8 mouse cellular contexts compared by ENCODE assay signal in genomic region chr14:54576241-54577088, GRCm38 (mm10). TPM values are rescaled to one million over a fixed set of nuclear protein-coding genes. Genes with fewer than 3 reads are reported as not detected.
A peak's percentile ranks its signal among the peaks of the same experiment; 100 is the strongest.
DNase-seq lines count a peak whose midpoint lies in the region; ATAC-seq lines count a peak whose summit lies in the region.

No protein-coding gene starts in this region.

- no peaks in the 10 kb centered on the region for H3K9me3 ChIP-seq in hindbrain, embryonic 10.5 days
- no peaks in the 10 kb centered on the region for H3K9me3 ChIP-seq in limb, embryonic 13.5 days
- H3K9me3 ChIP-seq in neural tube, embryonic 13.5 days = no peaks in the 10 kb centered on the region

- WGBS in hindbrain, embryonic 10.5 days = under 1% methylated on average over 84 of the region's 84 CpGs
- under 1% methylated on average over 83 of the region's 84 CpGs for WGBS in limb, embryonic 13.5 days
- WGBS in neural tube, embryonic 13.5 days = under 1% methylated on average over 84 of the region's 84 CpGs

- H3K4me1 ChIP-seq in hindbrain, embryonic 10.5 days (replicated peaks) = peaks cover 63% of the 10 kb centered on the region
- peaks cover 41% of the 10 kb centered on the region for H3K4me1 ChIP-seq in limb, embryonic 13.5 days
- peaks cover 69% of the 10 kb centered on the region for H3K4me1 ChIP-seq in neural tube, embryonic 13.5 days (replicated peaks)

- peaks cover 30% of the 10 kb centered on the region for H3K36me3 ChIP-seq in hindbrain, embryonic 10.5 days
- H3K36me3 ChIP-seq in limb, embryonic 13.5 days = peaks cover 23% of the 10 kb centered on the region
- H3K36me3 ChIP-seq in neural tube, embryonic 13.5 days = no peaks in the 10 kb centered on the region

- peak; percentile 59 for DNase-seq in ovary, postnatal 36 days (ENCODE audit: low spot score)
- no peak for DNase-seq in ovary, postnatal 10 days (ENCODE audit: low spot score)
- DNase-seq in embryo, embryonic 10.5 days (ENCODE audit: low spot score) = peak; percentile 48
- DNase-seq in hindbrain, embryonic 10.5 days (ENCODE audit: low spot score) = peak; percentile 66
- no peak for DNase-seq in left cerebral cortex, postnatal 36 days (ENCODE audit: low spot score in 2 of 2)
- no peak for DNase-seq in cerebellum, adult 9-11 months

- intact Hi-C loops in left cerebral cortex, postnatal 36 days (cut with DNase I) = loop anchor here (5.0 kb wide), 1 partner anchor 349 kb away; no protein-coding TSS in a partner anchor

- peak overlapping the region; percentile 99 for H3K9ac ChIP-seq in limb, embryonic 13.5 days
- H3K9ac ChIP-seq in neural tube, embryonic 13.5 days = peak overlapping the region; percentile 75

- peak overlapping the region; percentile 95 for H3K4me3 ChIP-seq in hindbrain, embryonic 10.5 days
- peak overlapping the region; percentile 99 for H3K4me3 ChIP-seq in limb, embryonic 13.5 days
- H3K4me3 ChIP-seq in neural tube, embryonic 13.5 days = peak overlapping the region; percentile 63

- no peaks in the 10 kb centered on the region for H3K27me3 ChIP-seq in hindbrain, embryonic 10.5 days (ENCODE audit: insufficient read depth, poor library complexity, severe bottlenecking)
- no peaks in the 10 kb centered on the region for H3K27me3 ChIP-seq in limb, embryonic 13.5 days
- H3K27me3 ChIP-seq in neural tube, embryonic 13.5 days = peaks cover 38% of the 10 kb centered on the region

- ATAC-seq in limb, embryonic 13.5 days (ENCODE audit: low FRiP score, low read depth) = no peak
- peak; percentile 7; the same call in 1 of the 2 replicates for ATAC-seq in neural tube, embryonic 13.5 days (ENCODE audit: low read depth)

- H3K4me2 ChIP-seq in limb, embryonic 13.5 days (replicated peaks) = peak overlapping the region; percentile 91
- peak overlapping the region; percentile 82 for H3K4me2 ChIP-seq in neural tube, embryonic 13.5 days

- peak overlapping the region; percentile 96 for H3K27ac ChIP-seq in hindbrain, embryonic 10.5 days
- H3K27ac ChIP-seq in limb, embryonic 13.5 days = peak overlapping the region; percentile 95
- H3K27ac ChIP-seq in neural tube, embryonic 13.5 days (replicated peaks) = peak overlapping the region; percentile 78

RNA-seq across cellular contexts. Expression of gene Ajuba, which starts 0.9 kb away (rescaled TPM):
- 66.2 and 81.3 TPM in 2 replicates for polyA plus RNA-seq in hindbrain, embryonic 10.5 days (2016; fragmentation: Nextera tagmentation; extraction: Ambion mirVana)
- 48.8 and 54.4 TPM in 2 replicates for polyA plus RNA-seq in limb, embryonic 13.5 days (2015; fragmentation: Nextera tagmentation; extraction: Ambion mirVana)
- polyA plus RNA-seq in neural tube, embryonic 13.5 days (2015; fragmentation: Nextera tagmentation; extraction: Ambion mirVana) = 11.3 and 15.5 TPM in 2 replicates
- total RNA-seq in left cerebral cortex, postnatal 36 days (2021) = 1 to 10 TPM; 1.5 to 2.0 TPM

RNA-seq across cellular contexts. Expression of gene Haus4, which starts 22.0 kb away (rescaled TPM):
- 47.5 and 55.0 TPM in 2 replicates for polyA plus RNA-seq in hindbrain, embryonic 10.5 days (2016; fragmentation: Nextera tagmentation; extraction: Ambion mirVana)
- polyA plus RNA-seq in limb, embryonic 13.5 days (2015; fragmentation: Nextera tagmentation; extraction: Ambion mirVana) = 51.0 and 52.3 TPM in 2 replicates
- polyA plus RNA-seq in neural tube, embryonic 13.5 days (2015; fragmentation: Nextera tagmentation; extraction: Ambion mirVana) = 26.3 and 28.6 TPM in 2 replicates
- total RNA-seq in left cerebral cortex, postnatal 36 days (2021) = 1 to 10 TPM; 1.6 to 4.7 TPM

RNA-seq across cellular contexts. Expression of gene 4931414P19Rik, which starts 29.3 kb away (rescaled TPM):
- polyA plus RNA-seq in hindbrain, embryonic 10.5 days (2016; fragmentation: Nextera tagmentation; extraction: Ambion mirVana) = 8.3 and 9.5 TPM in 2 replicates
- 7.6 and 8.0 TPM in 2 replicates for polyA plus RNA-seq in limb, embryonic 13.5 days (2015; fragmentation: Nextera tagmentation; extraction: Ambion mirVana)
- polyA plus RNA-seq in neural tube, embryonic 13.5 days (2015; fragmentation: Nextera tagmentation; extraction: Ambion mirVana) = 7.6 and 8.3 TPM in 2 replicates
- 1 to 10 TPM; 6.6 to 8.4 TPM for total RNA-seq in left cerebral cortex, postnatal 36 days (2021)

RNA-seq across cellular contexts. Expression of gene Psmb5, which starts 41.4 kb away (rescaled TPM):
- 500 and 517 TPM in 2 replicates for polyA plus RNA-seq in hindbrain, embryonic 10.5 days (2016; fragmentation: Nextera tagmentation; extraction: Ambion mirVana)
- 394 and 410 TPM in 2 replicates for polyA plus RNA-seq in limb, embryonic 13.5 days (2015; fragmentation: Nextera tagmentation; extraction: Ambion mirVana)
- polyA plus RNA-seq in neural tube, embryonic 13.5 days (2015; fragmentation: Nextera tagmentation; extraction: Ambion mirVana) = 466 and 501 TPM in 2 replicates
- total RNA-seq in left cerebral cortex, postnatal 36 days (2021) = 100 to 1,000 TPM; 164 to 176 TPM

RNA-seq across cellular contexts. Expression of gene Psmb11, which starts 44.8 kb away (rescaled TPM):
- 0.04 and 0.16 TPM in 2 replicates for polyA plus RNA-seq in hindbrain, embryonic 10.5 days (2016; fragmentation: Nextera tagmentation; extraction: Ambion mirVana)
- 0.11 TPM in 1 of 2 replicates, not detected in the other for polyA plus RNA-seq in limb, embryonic 13.5 days (2015; fragmentation: Nextera tagmentation; extraction: Ambion mirVana)
- 0.07 TPM in 1 of 2 replicates, not detected in the other for polyA plus RNA-seq in neural tube, embryonic 13.5 days (2015; fragmentation: Nextera tagmentation; extraction: Ambion mirVana)
- total RNA-seq in left cerebral cortex, postnatal 36 days (2021) = under 1 TPM; 0.27 to 0.30 TPM

Comparison
In these comparisons a context has a peak if more than half of its experiments do, and no peak if none do; other contexts are left out.
1. DNase-seq: peak in ovary, postnatal 36 days (single experiment), embryo, embryonic 10.5 days (single experiment) and hindbrain, embryonic 10.5 days (single experiment); none in ovary, postnatal 10 days (single experiment), left cerebral cortex, postnatal 36 days (0 of 2) and cerebellum, adult 9-11 months (single experiment).
2. Peak in every context shown above with its lines, with median percentiles within 50 percentile points of each other: H3K27ac ChIP-seq and H3K4me3 ChIP-seq.